Mouse (Mus musculus): ENCODE results near the gene Zbtb3. TPM values are rescaled to one million over a fixed set of nuclear protein-coding genes. Genes with fewer than 3 reads are reported as not detected.
"Not testable (repeated sequence)": the region's sequence is repeated elsewhere in the genome, so short reads cannot be mapped to it uniquely, and the experiment has no call there.

Zbtb3 gene
- polyA plus RNA-seq, 1 experiment from 2014 or later: 4.6 TPM

GRCm38 (mm10) chr19:8831262-8831661 is 28.9 kb downstream of the Zbtb3 start:
- H3K27me3 ChIP-seq: no peaks in the 10 kb centered on the region
- no peak overlapping the region for H3K4me3 ChIP-seq
- no peak overlapping the region for H3K27ac ChIP-seq
- ATAC-seq (ENCODE audit: insufficient number of reproducible peaks, low FRiP score, low TSS enrichment, low read depth): no peak
- H3K4me1 ChIP-seq: no peaks in the 10 kb centered on the region
- no peaks in the 10 kb centered on the region for H3K9me3 ChIP-seq
- H3K9ac ChIP-seq: no peak overlapping the region
- no peak overlapping the region for H3K4me2 ChIP-seq
- 83% methylated on average over 11 of the region's 11 CpGs for WGBS
- peaks cover 91% of the 10 kb centered on the region for H3K36me3 ChIP-seq

GRCm38 (mm10) chr19:8832971-8833370 is 30.6 kb downstream of the Zbtb3 start:
- 89% methylated on average over 4 of the region's 4 CpGs for WGBS

GRCm38 (mm10) chr19:8836327-8836726 is 34.0 kb downstream of the Zbtb3 start:
- WGBS: 93% methylated on average over 10 of the region's 10 CpGs
- peak overlapping the region; percentile 98; the same call in 1 of the 2 replicates for H3K27ac ChIP-seq
- not testable (repeated sequence) for H3K9me3 ChIP-seq; H3K4me2 ChIP-seq; H3K9ac ChIP-seq; ATAC-seq (ENCODE audit: insufficient number of reproducible peaks, low FRiP score, low TSS enrichment, low read depth); H3K4me3 ChIP-seq; H3K27me3 ChIP-seq
- H3K4me1 ChIP-seq: peaks cover 30% of the 10 kb centered on the region
- peaks cover 45% of the 10 kb centered on the region for H3K36me3 ChIP-seq

More at GRCm38 (mm10) chr19:8832971-8833370, 30.6 kb downstream of the Zbtb3 start:
- no peak overlapping the region for H3K9ac ChIP-seq
- no peak overlapping the region for H3K4me2 ChIP-seq
- no peaks in the 10 kb centered on the region for H3K27me3 ChIP-seq
- no peaks in the 10 kb centered on the region for H3K4me1 ChIP-seq
- H3K9me3 ChIP-seq: no peaks in the 10 kb centered on the region
- no peak for ATAC-seq (ENCODE audit: insufficient number of reproducible peaks, low FRiP score, low TSS enrichment, low read depth)
- peaks cover 73% of the 10 kb centered on the region for H3K36me3 ChIP-seq
- no peak overlapping the region for H3K4me3 ChIP-seq
- no peak overlapping the region for H3K27ac ChIP-seq

- H3K36me3 ChIP-seq: peaks cover 35% of the 10 kb centered on the region
- WGBS: 1% methylated on average over 36 of the region's 38 CpGs
Observed at GRCm38 (mm10) chr19:8837251-8837791, 35.0 kb downstream of the Zbtb3 start, which contains the start of gene Bscl2. TSS of gene Bscl2 (plus strand) at chr19:8837467.

GRCm38 (mm10) chr19:8838041-8838730 is 35.8 kb downstream of the Zbtb3 start:
- H3K9ac ChIP-seq: peak overlapping the region; percentile 64; the same call in 1 of the 2 replicates
- no peaks in the 10 kb centered on the region for H3K27me3 ChIP-seq
- WGBS: 19% methylated on average over 15 of the region's 15 CpGs
- no peaks in the 10 kb centered on the region for H3K9me3 ChIP-seq
- no peak for ATAC-seq (ENCODE audit: insufficient number of reproducible peaks, low FRiP score, low TSS enrichment, low read depth)
- peaks cover 34% of the 10 kb centered on the region for H3K36me3 ChIP-seq
- peak overlapping the region; percentile 80 for H3K4me2 ChIP-seq
- H3K4me3 ChIP-seq: peak overlapping the region; percentile 57
- peak overlapping the region; percentile 98 for H3K27ac ChIP-seq
- peaks cover 32% of the 10 kb centered on the region for H3K4me1 ChIP-seq

More at GRCm38 (mm10) chr19:8837251-8837791, 35.0 kb downstream of the Zbtb3 start, which contains the start of gene Bscl2:
- no peaks in the 10 kb centered on the region for H3K27me3 ChIP-seq
- H3K4me3 ChIP-seq: peak within 1 kb of the TSS; percentile 57
- H3K27ac ChIP-seq: peak within 1 kb of the TSS; percentile 98
- peak within 1 kb of the TSS; percentile 80 for H3K4me2 ChIP-seq
- peak; percentile 77 for ATAC-seq (ENCODE audit: insufficient number of reproducible peaks, low FRiP score, low TSS enrichment, low read depth)
- H3K9ac ChIP-seq: peak within 1 kb of the TSS; percentile 64
- H3K4me1 ChIP-seq: peaks cover 32% of the 10 kb centered on the region
- H3K9me3 ChIP-seq: no peaks in the 10 kb centered on the region

- peak within 1 kb of the TSS; percentile 98 for H3K27ac ChIP-seq
- H3K36me3 ChIP-seq: peaks cover 23% of the 10 kb centered on the region
- ATAC-seq (ENCODE audit: insufficient number of reproducible peaks, low FRiP score, low TSS enrichment, low read depth): no peak
- WGBS: 59% methylated on average over 11 of the region's 11 CpGs
- H3K4me3 ChIP-seq: peak within 1 kb of the TSS; percentile 57
- no peaks in the 10 kb centered on the region for H3K9me3 ChIP-seq
- H3K27me3 ChIP-seq: no peaks in the 10 kb centered on the region
- H3K9ac ChIP-seq: 0 out of 2 replicates have a peak within 1 kb of the TSS, but pooled peaks have one; percentile 64
- H3K4me1 ChIP-seq: peaks cover 32% of the 10 kb centered on the region
- peak within 1 kb of the TSS; percentile 80 for H3K4me2 ChIP-seq
Observed at GRCm38 (mm10) chr19:8839103-8839907, 37.0 kb downstream of the Zbtb3 start, which contains the start of gene Gng3. TSS of gene Gng3 (minus strand) at chr19:8839194.

GRCm38 (mm10) chr19:8839908-8840791 is 37.8 kb downstream of the Zbtb3 start:
- WGBS: 24% methylated on average over 29 of the region's 29 CpGs
- Histone ChIP-seq H3K36me3 (peaks cover 17% of the 10 kb centered on the region), H3K9me3 (no peaks in the 10 kb centered on the region), H3K4me2 (peak overlapping the region; percentile 61), H3K4me3 (peak overlapping the region; percentile 43), H3K9ac (peak overlapping the region; percentile 39; the same call in 1 of the 2 replicates), H3K27me3 (no peaks in the 10 kb centered on the region), H3K4me1 (peaks cover 32% of the 10 kb centered on the region), H3K27ac (no peak overlapping the region)
- no peak for ATAC-seq (ENCODE audit: insufficient number of reproducible peaks, low FRiP score, low TSS enrichment, low read depth)

GRCm38 (mm10) chr19:8841012-8841411 is 38.7 kb downstream of the Zbtb3 start:
- Histone ChIP-seq H3K4me1 (peaks cover 32% of the 10 kb centered on the region), H3K4me2 (peak overlapping the region; percentile 61), H3K9me3 (no peaks in the 10 kb centered on the region), H3K9ac (no peak overlapping the region), H3K27me3 (no peaks in the 10 kb centered on the region), H3K27ac (no peak overlapping the region), H3K36me3 (peaks cover 21% of the 10 kb centered on the region), H3K4me3 (peak overlapping the region; percentile 43)
- 87% methylated on average over 7 of the region's 7 CpGs for WGBS
- no peak for ATAC-seq (ENCODE audit: insufficient number of reproducible peaks, low FRiP score, low TSS enrichment, low read depth)

GRCm38 (mm10) chr19:8842961-8843360 is 40.6 kb downstream of the Zbtb3 start:
- no peak overlapping the region for H3K9ac ChIP-seq
- H3K36me3 ChIP-seq: peaks cover 40% of the 10 kb centered on the region
- ATAC-seq (ENCODE audit: insufficient number of reproducible peaks, low FRiP score, low TSS enrichment, low read depth): no peak
- no peaks in the 10 kb centered on the region for H3K9me3 ChIP-seq
- H3K4me3 ChIP-seq: no peak overlapping the region
- no peak overlapping the region for H3K27ac ChIP-seq
- H3K4me1 ChIP-seq: peaks cover 32% of the 10 kb centered on the region
- no peaks in the 10 kb centered on the region for H3K27me3 ChIP-seq
- no peak overlapping the region for H3K4me2 ChIP-seq
- WGBS: 79% methylated on average over 6 of the region's 6 CpGs

- no peak overlapping the region for H3K4me3 ChIP-seq
- H3K9ac ChIP-seq: no peak overlapping the region
- peak overlapping the region; percentile 35; the same call in 1 of the 2 replicates for H3K27ac ChIP-seq
- peaks cover 46% of the 10 kb centered on the region for H3K36me3 ChIP-seq
- no peak overlapping the region for H3K4me2 ChIP-seq
- H3K9me3 ChIP-seq: no peaks in the 10 kb centered on the region
- no peaks in the 10 kb centered on the region for H3K27me3 ChIP-seq
- ATAC-seq (ENCODE audit: insufficient number of reproducible peaks, low FRiP score, low TSS enrichment, low read depth): no peak
- 55% methylated on average over 5 of the region's 5 CpGs for WGBS
- H3K4me1 ChIP-seq: peaks cover 17% of the 10 kb centered on the region
Observed at GRCm38 (mm10) chr19:8844371-8845129, 42.2 kb downstream of the Zbtb3 start.

Measured in limb, embryonic 15.5 days (tissue).